ENCODE assay signal across 21 mouse cellular contexts in genomic region chr13:107829861-107830260, GRCm38 (mm10).
DNase-seq lines count a peak whose midpoint lies in the region; ATAC-seq and TF ChIP-seq lines count a peak whose summit lies in the region.
"Had no signal": no experiment of that assay in that cellular context is flagged by ENCODE, and none has a peak within 500 bp of the region (broad histone marks: within the 10 kb centered on the region; RNA-seq: fewer than 3 reads in every experiment).

No protein-coding gene starts in this region.

- no peak for ATAC-seq in hindbrain, postnatal 0 days
- no peak for ATAC-seq in stomach, postnatal 0 days (ENCODE audit: low FRiP score, low TSS enrichment)
- ATAC-seq: hindbrain, embryonic 16.5 days had no signal

- H3K9me3 ChIP-seq in hindbrain, postnatal 0 days (ENCODE audit: low read length): no peaks in the 10 kb centered on the region
- H3K9me3 ChIP-seq in hindbrain, embryonic 10.5 days: no peaks in the 10 kb centered on the region
- H3K9me3 ChIP-seq in ES-Bruce4 (replicated peaks; ENCODE audit: control insufficient read depth, insufficient read depth, low read length, poor library complexity, severe bottlenecking): no peaks in the 10 kb centered on the region
- no peaks in the 10 kb centered on the region for H3K9me3 ChIP-seq in stomach, postnatal 0 days (ENCODE audit: control insufficient read depth, low read length)
- H3K9me3 ChIP-seq in limb, embryonic 10.5 days (replicated peaks): no peaks in the 10 kb centered on the region
- H3K9me3 ChIP-seq: heart, embryonic 12.5 days; limb, embryonic 13.5 days; liver, embryonic 13.5 days; midbrain, embryonic 10.5 days; neural tube, embryonic 12.5 days had no signal

- no peaks in the 10 kb centered on the region for H3K36me3 ChIP-seq in hindbrain, postnatal 0 days (ENCODE audit: insufficient read depth, low read length)
- H3K36me3 ChIP-seq in hindbrain, embryonic 10.5 days: no peaks in the 10 kb centered on the region
- H3K36me3 ChIP-seq in ES-Bruce4 (ENCODE audit: control insufficient read depth, insufficient read depth, low read length, poor library complexity, severe bottlenecking): no peaks in the 10 kb centered on the region
- H3K36me3 ChIP-seq in stomach, postnatal 0 days (ENCODE audit: control insufficient read depth, insufficient read depth, low read length): no peaks in the 10 kb centered on the region
- no peaks in the 10 kb centered on the region for H3K36me3 ChIP-seq in limb, embryonic 10.5 days
- H3K36me3 ChIP-seq: heart, embryonic 12.5 days; limb, embryonic 13.5 days; liver, embryonic 13.5 days; midbrain, embryonic 10.5 days; neural tube, embryonic 12.5 days had no signal

- TF ChIP-seq CTCF in hindbrain, postnatal 0 days (IDR thresholded peaks at IDR 0.05; ENCODE audit: low read depth): 0 out of 2 replicates have a peak, but pooled peaks have one; percentile 8
- peak; percentile 38 for TF ChIP-seq CTCF in layer of hippocampus, adult 2 months (conservative IDR thresholded peaks at IDR 0.05)
- TF ChIP-seq CTCF in ES-Bruce4 (IDR thresholded peaks at IDR 0.05; ENCODE audit: low read depth, low read length): no peak
- peak; percentile 11; the same call in 1 of the 2 replicates for TF ChIP-seq CTCF in stomach, postnatal 0 days (IDR thresholded peaks at IDR 0.05; ENCODE audit: low read depth)

- no peak overlapping the region for H3K4me2 ChIP-seq in hindbrain, postnatal 0 days (ENCODE audit: low read depth, low read length)
- H3K4me2 ChIP-seq in stomach, postnatal 0 days (replicated peaks; ENCODE audit: low read depth): no peak overlapping the region
- H3K4me2 ChIP-seq: heart, embryonic 12.5 days; neural tube, embryonic 12.5 days had no signal

- TF ChIP-seq POLR2A in ES-Bruce4 (IDR thresholded peaks at IDR 0.05; ENCODE audit: insufficient read depth, low read length): no peak

- no peak for DNase-seq in hindbrain, postnatal 0 days (ENCODE audit: low spot score)
- DNase-seq in hindbrain, embryonic 10.5 days (ENCODE audit: low spot score): no peak
- DNase-seq in layer of hippocampus, adult 2 months (ENCODE audit: low spot score in 2 of 2): no peak
- no peak for DNase-seq in layer of hippocampus, postnatal 25 days (ENCODE audit: extremely low spot score in 1 of 2, low spot score in 1 of 2)
- DNase-seq in stomach, postnatal 0 days (ENCODE audit: low spot score): no peak
- DNase-seq in limb, embryonic 10.5 days (ENCODE audit: low spot score): no peak
- DNase-seq: adrenal gland, postnatal 25 days; cerebellum, adult 11 months; cerebellum, postnatal 14 days; embryo, embryonic 11 days; heart, postnatal 4 days; liver, embryonic 13.5 days; lung, embryonic 14.5 days; right cerebral cortex, adult 18-20 months; thymus, postnatal 14 days had no signal

- no peak for TF ChIP-seq EP300 in ES-Bruce4 (IDR thresholded peaks at IDR 0.05; ENCODE audit: insufficient read depth, low read depth, low read length)
- no peak for TF ChIP-seq EP300 in stomach, postnatal 0 days (optimal IDR thresholded peaks at IDR 0.05)

- H3K27me3 ChIP-seq in hindbrain, postnatal 0 days (ENCODE audit: insufficient read depth, low read length): no peaks in the 10 kb centered on the region
- H3K27me3 ChIP-seq in hindbrain, embryonic 10.5 days (ENCODE audit: insufficient read depth, poor library complexity, severe bottlenecking): no peaks in the 10 kb centered on the region
- no peaks in the 10 kb centered on the region for H3K27me3 ChIP-seq in ES-Bruce4 (ENCODE audit: control insufficient read depth, insufficient read depth, low read length, poor library complexity, severe bottlenecking)
- no peaks in the 10 kb centered on the region for H3K27me3 ChIP-seq in stomach, postnatal 0 days (ENCODE audit: control insufficient read depth, insufficient read depth, low read length)
- H3K27me3 ChIP-seq in limb, embryonic 10.5 days (ENCODE audit: low read depth, poor library complexity, severe bottlenecking): no peaks in the 10 kb centered on the region
- H3K27me3 ChIP-seq: heart, embryonic 12.5 days; limb, embryonic 13.5 days; liver, embryonic 13.5 days; neural tube, embryonic 12.5 days had no signal

- no peak overlapping the region for H3K9ac ChIP-seq in hindbrain, postnatal 0 days (replicated peaks; ENCODE audit: low read length)
- no peak overlapping the region for H3K9ac ChIP-seq in ES-Bruce4 (ENCODE audit: low read depth, poor library complexity, severe bottlenecking)
- no peak overlapping the region for H3K9ac ChIP-seq in stomach, postnatal 0 days (ENCODE audit: low read length)
- H3K9ac ChIP-seq: heart, embryonic 12.5 days; limb, embryonic 13.5 days; liver, embryonic 13.5 days; lung, embryonic 14.5 days; neural tube, embryonic 12.5 days had no signal

- no peak overlapping the region for H3K27ac ChIP-seq in hindbrain, postnatal 0 days
- H3K27ac ChIP-seq in hindbrain, embryonic 10.5 days: no peak overlapping the region
- H3K27ac ChIP-seq in layer of hippocampus, adult 2 months: no peak overlapping the region
- peak overlapping the region; percentile 31; the same call in 1 of the 2 replicates for H3K27ac ChIP-seq in ES-Bruce4 (ENCODE audit: insufficient read depth, low read length)
- no peak overlapping the region for H3K27ac ChIP-seq in stomach, postnatal 0 days (replicated peaks)
- no peak overlapping the region for H3K27ac ChIP-seq in limb, embryonic 10.5 days
- H3K27ac ChIP-seq: limb, embryonic 13.5 days; liver, embryonic 13.5 days; midbrain, embryonic 10.5 days; neural tube, embryonic 12.5 days had no signal

- 91% methylated on average over 4 of the region's 4 CpGs for WGBS in hindbrain, postnatal 0 days
- 91% methylated on average over 4 of the region's 4 CpGs for WGBS in hindbrain, embryonic 10.5 days
- 94% methylated on average over 4 of the region's 4 CpGs for WGBS in stomach, postnatal 0 days
- 91% methylated on average over 4 of the region's 4 CpGs for WGBS in limb, embryonic 10.5 days

- H3K4me1 ChIP-seq in hindbrain, postnatal 0 days (ENCODE audit: insufficient read depth, low read length): no peaks in the 10 kb centered on the region; the same call in 1 of the 2 replicates
- peaks cover 55% of the 10 kb centered on the region for H3K4me1 ChIP-seq in hindbrain, embryonic 10.5 days (replicated peaks)
- H3K4me1 ChIP-seq in ES-Bruce4 (ENCODE audit: control insufficient read depth, insufficient read depth, low read length): peaks cover 5% of the 10 kb centered on the region
- 0 out of 2 replicates have a peak, but pooled peaks cover 3% of the 10 kb centered on the region for H3K4me1 ChIP-seq in stomach, postnatal 0 days (replicated peaks; ENCODE audit: control insufficient read depth, insufficient read depth)
- H3K4me1 ChIP-seq in limb, embryonic 10.5 days: peaks cover 38% of the 10 kb centered on the region

- no peak overlapping the region for H3K4me3 ChIP-seq in hindbrain, postnatal 0 days (ENCODE audit: low read length)
- H3K4me3 ChIP-seq in hindbrain, embryonic 10.5 days: no peak overlapping the region
- H3K4me3 ChIP-seq in layer of hippocampus, adult 2 months: no peak overlapping the region
- H3K4me3 ChIP-seq in ES-Bruce4 (ENCODE audit: low read depth, low read length): no peak overlapping the region
- H3K4me3 ChIP-seq in stomach, postnatal 0 days (ENCODE audit: low read depth, low read length): no peak overlapping the region
- H3K4me3 ChIP-seq in limb, embryonic 10.5 days: no peak overlapping the region
- H3K4me3 ChIP-seq: heart, embryonic 12.5 days; liver, embryonic 13.5 days; midbrain, embryonic 10.5 days; neural tube, embryonic 12.5 days had no signal
